Mouse (Mus musculus): Measurements from ENCODE around the gene Zfp109.

GRCm38 (mm10) chr7:24286916-24287315 is 49.6 kb upstream of the Zfp109 start:
- TF ChIP-seq CTCF (IDR thresholded peaks at IDR 0.05; ENCODE audit: insufficient read depth, low read depth, low read length) (no peak), POLR2A (IDR thresholded peaks at IDR 0.05; ENCODE audit: insufficient read depth, low read depth, low read length) (no peak)
